ENCODE assay signal across 15 mouse cellular contexts in the genomic region with DNA sequence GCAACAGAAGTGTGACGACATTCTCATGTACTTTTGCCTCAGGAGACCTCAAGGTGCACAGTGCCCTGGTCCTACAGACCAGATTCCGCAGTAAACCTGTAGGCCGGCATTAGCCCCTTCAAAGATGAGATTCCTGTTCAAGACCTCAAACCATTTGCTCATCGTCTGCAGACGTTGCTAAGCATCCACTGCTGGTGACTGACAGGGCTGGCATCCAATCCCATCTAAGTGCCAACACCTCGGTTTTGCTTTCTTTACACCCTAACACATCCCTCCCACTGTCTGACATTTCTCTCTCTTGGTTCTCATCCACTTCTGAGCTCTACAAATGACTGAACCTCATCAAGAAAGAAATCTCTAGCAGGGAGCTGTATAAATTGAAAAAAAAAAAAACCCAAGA. TPM values are rescaled to one million over a fixed set of nuclear protein-coding genes. Genes with fewer than 3 reads are reported as not detected.
DNase-seq lines count a peak whose midpoint lies in the region; ATAC-seq lines count a peak whose summit lies in the region.
"Had no signal": no experiment of that assay in that cellular context is flagged by ENCODE, and none has a peak within 500 bp of the region (broad histone marks: within the 10 kb centered on the region; RNA-seq: fewer than 3 reads in every experiment).

No protein-coding gene starts in this region.

- H3K4me2 ChIP-seq in intestine, embryonic 14.5 days (ENCODE audit: low read length) = no peak overlapping the region
- no peak overlapping the region for H3K4me2 ChIP-seq in intestine, embryonic 16.5 days (ENCODE audit: low read depth, low read length)
- H3K4me2 ChIP-seq: heart, embryonic 15.5 days; lung, embryonic 15.5 days had no signal

- H3K4me3 ChIP-seq in intestine, embryonic 14.5 days (ENCODE audit: low read depth, low read length) = no peak overlapping the region
- H3K4me3 ChIP-seq in intestine, embryonic 16.5 days (ENCODE audit: low read length) = no peak overlapping the region
- H3K4me3 ChIP-seq in embryonic facial prominence, embryonic 10.5 days = no peak overlapping the region
- H3K4me3 ChIP-seq: heart, embryonic 15.5 days; lung, embryonic 15.5 days had no signal

- H3K9ac ChIP-seq in intestine, embryonic 14.5 days (ENCODE audit: low read length) = no peak overlapping the region
- no peak overlapping the region for H3K9ac ChIP-seq in intestine, embryonic 16.5 days (ENCODE audit: low read depth, low read length)
- H3K9ac ChIP-seq: heart, embryonic 15.5 days; lung, embryonic 15.5 days had no signal

- H3K27me3 ChIP-seq in intestine, embryonic 14.5 days (replicated peaks; ENCODE audit: control insufficient read depth, insufficient read depth, low read length) = no peaks in the 10 kb centered on the region
- H3K27me3 ChIP-seq in intestine, embryonic 16.5 days (replicated peaks; ENCODE audit: control insufficient read depth, insufficient read depth, low read length) = no peaks in the 10 kb centered on the region
- H3K27me3 ChIP-seq in embryonic facial prominence, embryonic 10.5 days (replicated peaks; ENCODE audit: low read depth, poor library complexity, severe bottlenecking) = no peaks in the 10 kb centered on the region
- H3K27me3 ChIP-seq: CH12.LX; heart, embryonic 15.5 days; lung, embryonic 15.5 days had no signal

- no peaks in the 10 kb centered on the region for H3K9me3 ChIP-seq in intestine, embryonic 14.5 days (ENCODE audit: control insufficient read depth, low read length)
- no peaks in the 10 kb centered on the region; the same call in 1 of the 2 replicates for H3K9me3 ChIP-seq in intestine, embryonic 16.5 days (ENCODE audit: control insufficient read depth, low read length)
- no peaks in the 10 kb centered on the region for H3K9me3 ChIP-seq in embryonic facial prominence, embryonic 10.5 days
- H3K9me3 ChIP-seq: heart, embryonic 15.5 days; lung, embryonic 15.5 days had no signal

- H3K36me3 ChIP-seq in intestine, embryonic 14.5 days (ENCODE audit: control insufficient read depth, insufficient read depth, low read length) = no peaks in the 10 kb centered on the region
- H3K36me3 ChIP-seq in intestine, embryonic 16.5 days (ENCODE audit: control insufficient read depth, insufficient read depth, low read length) = no peaks in the 10 kb centered on the region
- H3K36me3 ChIP-seq in embryonic facial prominence, embryonic 10.5 days (replicated peaks) = no peaks in the 10 kb centered on the region
- H3K36me3 ChIP-seq: heart, embryonic 15.5 days; lung, embryonic 15.5 days had no signal

- H3K4me1 ChIP-seq in intestine, embryonic 14.5 days (replicated peaks; ENCODE audit: control insufficient read depth, insufficient read depth, low read length) = no peaks in the 10 kb centered on the region
- peaks cover 19% of the 10 kb centered on the region for H3K4me1 ChIP-seq in intestine, embryonic 16.5 days (ENCODE audit: control insufficient read depth, insufficient read depth, low read length)
- H3K4me1 ChIP-seq in embryonic facial prominence, embryonic 10.5 days = peaks cover 3% of the 10 kb centered on the region; the same call in 1 of the 2 replicates
- H3K4me1 ChIP-seq: lung, embryonic 15.5 days had no signal

- DNase-seq in intestine, embryonic 14.5 days (ENCODE audit: low spot score) = peak; percentile 41
- peak; percentile 3 for DNase-seq in embryonic facial prominence, embryonic 10.5 days (ENCODE audit: low spot score)
- DNase-seq in frontal cortex, postnatal 10 days (ENCODE audit: low spot score in 2 of 2) = peak; percentile 54 to 68
- DNase-seq in right cerebral cortex, adult 2 months (ENCODE audit: low spot score in 2 of 2) = peak; percentile 74 to 81
- DNase-seq in adrenal gland, adult (ENCODE audit: inconsistent age in 2 of 2, low spot score in 1 of 2) = no peak
- no peak for DNase-seq in urinary bladder, postnatal 10 days (ENCODE audit: low spot score)
- DNase-seq: cerebellum, postnatal 36 days; gastrocnemius, postnatal 25 days; kidney, postnatal 14 days; thymus, postnatal 25 days had no signal

- 81% methylated on average over 6 of the region's 6 CpGs for WGBS in intestine, embryonic 14.5 days
- WGBS in intestine, embryonic 16.5 days = 87% methylated on average over 6 of the region's 6 CpGs
- WGBS in embryonic facial prominence, embryonic 10.5 days = 87% methylated on average over 6 of the region's 6 CpGs

- H3K27ac ChIP-seq in intestine, embryonic 14.5 days (ENCODE audit: low read depth) = no peak overlapping the region
- no peak overlapping the region for H3K27ac ChIP-seq in intestine, embryonic 16.5 days (ENCODE audit: low read length)
- H3K27ac ChIP-seq in embryonic facial prominence, embryonic 10.5 days (replicated peaks) = no peak overlapping the region
- H3K27ac ChIP-seq: heart, embryonic 15.5 days; hindbrain, postnatal 0 days; lung, embryonic 15.5 days had no signal

- ATAC-seq in intestine, embryonic 14.5 days (replicated peaks; ENCODE audit: low FRiP score, low TSS enrichment, low read depth) = no peak
- ATAC-seq in intestine, embryonic 16.5 days = no peak
- ATAC-seq: hindbrain, postnatal 0 days had no signal

RNA-seq across cellular contexts. Expression of gene Sgms1, which starts 24.4 kb away (rescaled TPM):
- 37.5 and 38.2 TPM in 2 replicates for polyA plus RNA-seq in intestine, embryonic 14.5 days (2014; fragmentation: Nextera tagmentation; extraction: Ambion mirVana)
- 33.1 and 33.5 TPM in 2 replicates for polyA plus RNA-seq in intestine, embryonic 16.5 days (2015; fragmentation: Nextera tagmentation; extraction: Ambion mirVana)
- polyA plus RNA-seq in embryonic facial prominence, embryonic 10.5 days (2016; fragmentation: Nextera tagmentation; extraction: Ambion mirVana) = 15.2 and 16.6 TPM in 2 replicates

Comparison
In these comparisons a context has a peak if more than half of its experiments do, and no peak if none do; other contexts are left out.
1. DNase-seq: peak in intestine, embryonic 14.5 days (single experiment), embryonic facial prominence, embryonic 10.5 days (single experiment), frontal cortex, postnatal 10 days (2 of 2) and right cerebral cortex, adult 2 months (2 of 2); none in adrenal gland, adult (0 of 2) and urinary bladder, postnatal 10 days (single experiment).